Mouse (Mus musculus) small intestine, adult 2 months (tissue): ENCODE results near the gene Hpca. TPM values are rescaled to one million over a fixed set of nuclear protein-coding genes. Genes with fewer than 3 reads are reported as not detected.
A peak's percentile ranks its signal among the peaks of the same experiment; 100 is the strongest.

Experiments used
- H3K27ac ChIP-seq: fragments of 200-500 bp; 2 replicates; pipeline ENCODE4 v1.5.1; 2012; ENCODE audit warnings: low read depth, low read length, control low read depth, inconsistent platforms; ENCODE audit not compliant: insufficient read depth
- H3K27me3 ChIP-seq: fragments of 200-500 bp; 2 replicates; pipeline ENCODE4 v1.6.1; 2012; ENCODE audit warnings: mild to moderate bottlenecking, moderate library complexity, low read length, inconsistent platforms; ENCODE audit not compliant: control insufficient read depth, insufficient read depth
- H3K36me3 ChIP-seq: fragments of 200-500 bp; 2 replicates; pipeline ENCODE4 v1.6.1; 2012; ENCODE audit warnings: mild to moderate bottlenecking, low read length, control low read depth, inconsistent platforms; ENCODE audit not compliant: control insufficient read depth, insufficient read depth
- H3K4me1 ChIP-seq: fragments of 200-500 bp; 2 replicates; pipeline ENCODE4 v1.6.1; 2012; ENCODE audit warnings: low read length, inconsistent platforms, mixed read lengths; ENCODE audit not compliant: control insufficient read depth, insufficient read depth, insufficient read length
- H3K4me3 ChIP-seq: fragments of 200-500 bp; 2 replicates; pipeline ENCODE4 v1.5.1; 2012; ENCODE audit warnings: low read depth, mild to moderate bottlenecking, control low read depth, inconsistent platforms, low read length, moderate library complexity
- CTCF ChIP-seq: fragments of 200-500 bp; IDR thresholded peaks from 2 replicates; pipeline ENCODE4 v1.5.1; 2012; ENCODE audit warnings: low read depth, mild to moderate bottlenecking, control low read depth, inconsistent platforms, low read length, moderate library complexity, mixed read lengths; ENCODE audit not compliant: insufficient replicate concordance, insufficient read length; ENCODE audit errors: extremely low read depth
- POLR2A ChIP-seq: fragments of 200-500 bp; IDR thresholded peaks from 2 replicates; pipeline ENCODE4 v1.6.1; 2012; ENCODE audit warnings: low read depth, mild to moderate bottlenecking, control low read depth, inconsistent platforms, low read length, moderate library complexity
- WGBS: fragments of 180-500 bp; shearing (Covaris S2); methylation state at CpG from one replicate; pipeline ENCODE4 v1.1.7; 2018; 5-methylcytosine and 5-hydroxymethylcytosine counted together
- polyA plus RNA-seq: library from polyadenylated mRNA; depleted of rRNA; stranded (reverse); fragments of >200 nt; gene quantifications from 2 replicates; pipeline ENCODE4 v1.2.3, GENCODE M21; 2012

Gene Hpca
- polyA plus RNA-seq, 1 experiment, result 0.72 TPM

GRCm38 (mm10) chr4:129087850-129088249 lies 34.0 kb downstream of the Hpca start:
- 56% methylated on average over 5 of the region's 5 CpGs for WGBS
- TF ChIP-seq CTCF (no peak), POLR2A (no peak)
- Histone ChIP-seq H3K27me3 (no peaks in the 10 kb centered on the region), H3K36me3 (peaks cover 16% of the 10 kb centered on the region), H3K4me3 (no peak overlapping the region), H3K27ac (no peak overlapping the region), H3K4me1 (no peaks in the 10 kb centered on the region)

- Histone ChIP-seq H3K4me1 (peaks cover 9% of the 10 kb centered on the region; the same call in 1 of the 2 replicates), H3K4me3 (no peak overlapping the region), H3K27ac (no peak overlapping the region), H3K27me3 (no peaks in the 10 kb centered on the region), H3K36me3 (peaks cover 25% of the 10 kb centered on the region)
- TF ChIP-seq POLR2A (no peak), CTCF (no peak)
- WGBS, result 29% methylated on average over 8 of the region's 8 CpGs
Observed at GRCm38 (mm10) chr4:129086078-129086477, 35.8 kb downstream of the Hpca start.

- H3K27ac ChIP-seq, result no peak overlapping the region
- no peaks in the 10 kb centered on the region for H3K27me3 ChIP-seq
- WGBS, result 93% methylated on average over 9 of the region's 9 CpGs
- H3K36me3 ChIP-seq, result peaks cover 36% of the 10 kb centered on the region
- TF ChIP-seq CTCF, result no peak
- no peak for TF ChIP-seq POLR2A
- H3K4me3 ChIP-seq, result no peak overlapping the region
- H3K4me1 ChIP-seq, result peaks cover 9% of the 10 kb centered on the region
Observed at GRCm38 (mm10) chr4:129084896-129085295, 36.9 kb downstream of the Hpca start.

GRCm38 (mm10) chr4:129082379-129083115 lies 39.3 kb downstream of the Hpca start:
- Histone ChIP-seq H3K4me1 (peaks cover 9% of the 10 kb centered on the region), H3K27me3 (no peaks in the 10 kb centered on the region), H3K36me3 (peaks cover 55% of the 10 kb centered on the region), H3K27ac (peak overlapping the region; percentile 68), H3K4me3 (no peak overlapping the region)
- TF ChIP-seq POLR2A (no peak), CTCF (peak; percentile 83; the same call in 1 of the 2 replicates)
- WGBS, result 14% methylated on average over 10 of the region's 10 CpGs

- TF ChIP-seq POLR2A, result no peak
- peaks cover 56% of the 10 kb centered on the region for H3K36me3 ChIP-seq
- H3K27ac ChIP-seq, result peak overlapping the region; percentile 68
- no peaks in the 10 kb centered on the region for H3K27me3 ChIP-seq
- WGBS, result 18% methylated on average over 3 of the region's 3 CpGs
- H3K4me1 ChIP-seq, result peaks cover 9% of the 10 kb centered on the region
- no peak overlapping the region for H3K4me3 ChIP-seq
Observed at GRCm38 (mm10) chr4:129081939-129082338, 39.9 kb downstream of the Hpca start.

GRCm38 (mm10) chr4:129081512-129081911 lies 40.3 kb downstream of the Hpca start:
- 68% methylated on average over 6 of the region's 6 CpGs for WGBS
- Histone ChIP-seq H3K4me3 (no peak overlapping the region), H3K27me3 (no peaks in the 10 kb centered on the region), H3K4me1 (peaks cover 9% of the 10 kb centered on the region), H3K27ac (peak overlapping the region; percentile 68), H3K36me3 (peaks cover 60% of the 10 kb centered on the region)
- TF ChIP-seq POLR2A (no peak), CTCF (no peak)

- WGBS, result 92% methylated on average over 7 of the region's 7 CpGs
- peaks cover 9% of the 10 kb centered on the region for H3K4me1 ChIP-seq
- H3K27ac ChIP-seq, result no peak overlapping the region
- H3K27me3 ChIP-seq, result no peaks in the 10 kb centered on the region
- peaks cover 63% of the 10 kb centered on the region for H3K36me3 ChIP-seq
- H3K4me3 ChIP-seq, result no peak overlapping the region
- TF ChIP-seq POLR2A, result no peak
- no peak for TF ChIP-seq CTCF
Observed at GRCm38 (mm10) chr4:129081041-129081440, 40.8 kb downstream of the Hpca start.
